Mouse (Mus musculus): ENCODE measurements around the gene Tppp3.

- TF ChIP-seq POLR2A (IDR thresholded peaks at IDR 0.05; ENCODE audit: low read depth, low read length) (no peak), CTCF (IDR thresholded peaks at IDR 0.05; ENCODE audit: extremely low read depth, insufficient read depth, insufficient read length, insufficient replicate concordance) (no peak)
Observed at GRCm38 (mm10) chr8:105472983-105473382, 1.7 kb upstream of the Tppp3 start.

Measured in spleen, adult 2 months (tissue).